Mouse (Mus musculus) heart, embryonic 15.5 days (tissue): Measurements from ENCODE around the gene Zfp780b. TPM values are rescaled to one million over a fixed set of nuclear protein-coding genes. Genes with fewer than 3 reads are reported as not detected.
"Not testable (repeated sequence)": the region's sequence is repeated elsewhere in the genome, so short reads cannot be mapped to it uniquely, and the experiment has no call there.

Experiments used
- ATAC-seq: fragments of 200-750 bp; cut with Nextera tagmentation; replicated peaks from 2 replicates; pipeline ENCODE4 v1.8.0; 2017; ENCODE audit warnings: low read depth, moderate TSS enrichment; ENCODE audit not compliant: insufficient number of reproducible peaks, insufficient read depth, low FRiP score
- H3K27ac ChIP-seq: fragments of 300-500 bp; sonication (generic); 2 replicates; pipeline ENCODE4 v1.5.1; 2015; ENCODE audit warnings: mild to moderate bottlenecking, inconsistent platforms
- H3K27me3 ChIP-seq: fragments of 300-500 bp; sonication (generic); 2 replicates; pipeline ENCODE4 v1.6.1; 2015; ENCODE audit warnings: inconsistent platforms
- H3K36me3 ChIP-seq: fragments of 300-500 bp; sonication (generic); 2 replicates; pipeline ENCODE4 v1.6.1; 2015; ENCODE audit warnings: mild to moderate bottlenecking, inconsistent platforms
- H3K4me1 ChIP-seq: fragments of 300-500 bp; sonication (generic); replicated peaks from 2 replicates; pipeline ENCODE4 v1.6.1; 2015; ENCODE audit warnings: inconsistent platforms
- H3K4me2 ChIP-seq: fragments of 300-500 bp; sonication (generic); 2 replicates; pipeline ENCODE4 v1.6.1; 2015; ENCODE audit warnings: inconsistent platforms, mild to moderate bottlenecking, moderate library complexity
- H3K4me3 ChIP-seq: fragments of 300-500 bp; sonication (generic); 2 replicates; pipeline ENCODE4 v1.5.1; 2015; ENCODE audit warnings: mild to moderate bottlenecking, inconsistent platforms
- H3K9ac ChIP-seq: fragments of 300-500 bp; sonication (generic); 2 replicates; pipeline ENCODE4 v1.6.1; 2015; ENCODE audit warnings: mild to moderate bottlenecking, inconsistent platforms
- H3K9me3 ChIP-seq: fragments of 300-500 bp; sonication (generic); replicated peaks from 2 replicates; pipeline ENCODE4 v1.6.1; 2016; ENCODE audit warnings: inconsistent platforms
- WGBS: fragments of 180-500 bp; shearing (Covaris S2); methylation state at CpG from one replicate; pipeline ENCODE4 v1.1.7; 2015; ENCODE audit warnings: mixed read lengths; 5-methylcytosine and 5-hydroxymethylcytosine counted together
- polyA plus RNA-seq: library from polyadenylated mRNA; unstranded; fragments of >200 nt; fragmentation: Nextera tagmentation; extraction: Ambion mirVana; gene quantifications from 2 replicates; pipeline ENCODE4 v1.2.1, GENCODE M21; 2015

Zfp780b gene
- polyA plus RNA-seq, 1 experiment from 2014 or later, result 12.3 TPM

DNA sequence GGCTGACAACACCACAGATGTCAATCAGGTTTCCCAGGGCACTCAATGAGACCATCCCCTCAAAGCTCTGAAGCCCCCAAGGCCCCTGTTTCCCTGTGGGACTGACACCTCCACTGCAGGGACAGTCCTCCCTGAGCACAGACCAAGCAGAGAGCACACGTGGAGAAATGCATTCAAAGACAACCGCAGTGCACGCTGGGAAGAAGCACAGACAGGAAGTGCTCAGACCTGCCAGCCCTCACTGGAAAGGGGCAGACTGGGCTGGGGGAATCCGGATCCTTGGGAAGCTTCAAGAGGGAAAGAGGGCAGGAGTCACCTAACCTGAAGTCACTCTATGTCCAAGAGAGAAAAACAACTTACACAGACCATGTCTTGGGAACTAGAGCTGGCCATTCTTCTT lies 51.9 kb downstream of the Zfp780b start:
- not testable (repeated sequence) for H3K4me3 ChIP-seq, H3K9me3 ChIP-seq, ATAC-seq, H3K27me3 ChIP-seq, H3K36me3 ChIP-seq, H3K4me2 ChIP-seq, H3K9ac ChIP-seq, H3K27ac ChIP-seq
- H3K4me1 ChIP-seq, result peaks cover 12% of the 10 kb centered on the region
- WGBS, result 40% methylated on average over 4 of the region's 4 CpGs

DNA sequence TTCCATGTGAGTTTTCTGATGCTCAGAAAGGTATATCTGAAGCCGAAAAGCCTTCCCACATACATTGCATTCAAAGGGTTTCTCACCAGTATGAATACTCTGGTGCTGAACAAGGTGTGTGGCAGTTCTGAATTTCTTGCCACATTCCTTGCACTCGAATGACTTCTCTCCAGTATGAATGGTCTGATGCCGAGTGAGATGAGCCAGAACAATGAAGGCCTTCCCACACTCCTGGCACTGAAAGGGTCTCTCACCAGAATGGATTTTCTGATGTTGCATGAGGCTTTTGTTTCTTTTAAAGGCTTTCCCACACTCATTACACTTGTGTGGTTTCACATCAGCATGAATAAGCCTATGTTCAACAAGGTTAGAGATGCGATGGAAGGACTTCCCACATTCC lies 68.0 kb downstream of the Zfp780b start:
- not testable (repeated sequence) for H3K4me3 ChIP-seq, H3K9me3 ChIP-seq, H3K27me3 ChIP-seq, H3K4me1 ChIP-seq, H3K4me2 ChIP-seq, H3K27ac ChIP-seq, ATAC-seq, H3K9ac ChIP-seq
- 89% methylated on average over 4 of the region's 4 CpGs for WGBS
- H3K36me3 ChIP-seq, result peaks cover 38% of the 10 kb centered on the region

Other genes with a start within 250 kb of the Zfp780b start
- gene Zfp60, start 247.8 kb downstream of the Zfp780b start, polyA plus RNA-seq, result 15.4 and 21.9 TPM in 2 replicates
- gene Zfp626, start 172.0 kb downstream of the Zfp780b start, polyA plus RNA-seq, result 0.99 and 1.1 TPM in 2 replicates
- 4.6 and 5.4 TPM in 2 replicates for gene Zfp59, start 140.6 kb downstream of the Zfp780b start, polyA plus RNA-seq
- 3.4 and 3.8 TPM in 2 replicates for gene Zfp607a, start 121.6 kb downstream of the Zfp780b start, polyA plus RNA-seq
- gene Zfp974, start 49.7 kb downstream of the Zfp780b start, polyA plus RNA-seq, result 6.8 and 7.1 TPM in 2 replicates
- 1.7 and 1.9 TPM in 2 replicates for gene Zfp850, start 34.9 kb upstream of the Zfp780b start, polyA plus RNA-seq
- 195 and 209 TPM in 2 replicates for gene Psmc4, start 70.9 kb upstream of the Zfp780b start, polyA plus RNA-seq
- 0.06 and 0.55 TPM in 2 replicates for gene Fcgbp, start 92.1 kb upstream of the Zfp780b start, polyA plus RNA-seq
- gene 9530053A07Rik, start 150.3 kb upstream of the Zfp780b start, polyA plus RNA-seq, result 0.03 and 0.10 TPM in 2 replicates
- 67.5 and 76.4 TPM in 2 replicates for gene Fbl, start 190.5 kb upstream of the Zfp780b start, polyA plus RNA-seq
- 7.3 and 9.2 TPM in 2 replicates for gene Dyrk1b, start 200.3 kb upstream of the Zfp780b start, polyA plus RNA-seq